Mouse (Mus musculus) left cerebral cortex, adult 8-10 months (tissue): ENCODE measurements around the gene Gm20425. TPM values are rescaled to one million over a fixed set of nuclear protein-coding genes. Genes with fewer than 3 reads are reported as not detected.
A peak's percentile ranks its signal among the peaks of the same experiment; 100 is the strongest.

ENCODE experiments used
- DNase-seq, 2 experiments: peaks; one replicate each; pipeline ENCODE4 v3.0.0; 2022; ENCODE audit warnings: low spot score in 2 of 2
- total RNA-seq, 4 experiments: library from RNA; stranded (reverse); gene quantifications; 2 replicates each; pipeline ENCODE4 v1.2.4; 2022

Gm20425 gene
- total RNA-seq, result 10 to 100 TPM in 3 of 4 experiments, 1 to 10 TPM in 1; 8.8 to 15.2 (median 12.5) TPM

DNA sequence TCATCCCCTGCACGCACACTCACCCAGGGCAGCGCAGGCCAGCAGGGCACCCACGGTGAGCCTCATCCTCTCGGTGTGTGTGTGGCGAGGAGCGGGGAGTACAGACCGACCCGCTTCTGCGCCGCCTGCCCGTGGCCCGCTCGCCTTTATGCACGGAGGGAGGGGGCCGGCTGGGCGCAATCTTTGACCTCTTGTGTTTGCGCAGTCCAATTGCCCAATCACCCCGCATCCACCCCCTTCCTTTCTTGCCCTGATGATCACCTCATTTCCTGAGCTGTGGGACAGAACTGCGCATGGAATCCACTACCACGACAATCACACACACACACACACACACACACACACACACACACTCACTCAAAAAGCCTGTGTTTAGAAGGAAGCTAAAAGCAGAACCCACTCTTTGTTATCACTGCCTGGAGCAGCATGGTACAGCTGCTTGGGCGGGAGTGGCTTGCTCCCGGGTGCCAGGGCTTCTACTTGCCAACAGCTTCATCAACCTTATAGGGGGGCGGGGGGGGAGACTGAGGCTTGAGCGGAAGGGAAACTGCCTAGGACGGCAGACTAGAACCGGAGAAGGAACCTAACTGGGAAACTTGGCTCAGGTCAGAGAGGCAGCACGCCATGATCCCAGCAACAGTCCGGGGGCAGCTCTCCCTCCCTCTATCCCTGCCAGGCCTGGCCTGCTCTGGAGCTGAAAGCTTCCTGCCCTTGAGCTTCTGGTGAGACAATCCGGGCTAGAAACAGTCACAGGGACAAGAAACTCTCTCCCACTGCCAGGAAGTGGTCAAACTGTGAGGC, at the start of gene Gm20425, which contains the start of gene Trf:
Gene Gm20425, minus strand, starts transcription at position 157 of the 801 bp plus-strand sequence.
Gene Trf, minus strand, starts transcription at position 294 of the 801 bp plus-strand sequence.
- DNase-seq, result peak; percentile 31 to 77

DNA sequence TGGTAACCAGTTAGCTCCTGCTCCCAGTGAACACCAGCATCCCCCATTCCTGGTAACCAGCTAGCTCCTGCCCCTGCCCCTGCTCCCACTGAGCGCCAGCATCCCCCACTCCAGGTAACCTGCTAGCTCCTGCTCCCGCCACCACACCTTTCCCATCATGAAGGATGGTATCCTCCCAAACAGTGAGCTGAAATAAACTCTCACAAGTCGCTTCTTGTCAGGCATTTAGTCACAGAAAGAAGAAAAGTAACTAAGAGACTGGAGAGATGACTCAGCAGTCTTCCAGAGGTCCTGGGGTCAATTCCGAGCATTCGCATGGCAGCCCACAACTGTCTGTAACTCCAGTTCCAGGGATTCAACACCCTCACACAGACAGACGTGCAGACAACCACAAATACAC, 46.8 kb upstream of the Gm20425 start:
- DNase-seq, result no peak

DNA sequence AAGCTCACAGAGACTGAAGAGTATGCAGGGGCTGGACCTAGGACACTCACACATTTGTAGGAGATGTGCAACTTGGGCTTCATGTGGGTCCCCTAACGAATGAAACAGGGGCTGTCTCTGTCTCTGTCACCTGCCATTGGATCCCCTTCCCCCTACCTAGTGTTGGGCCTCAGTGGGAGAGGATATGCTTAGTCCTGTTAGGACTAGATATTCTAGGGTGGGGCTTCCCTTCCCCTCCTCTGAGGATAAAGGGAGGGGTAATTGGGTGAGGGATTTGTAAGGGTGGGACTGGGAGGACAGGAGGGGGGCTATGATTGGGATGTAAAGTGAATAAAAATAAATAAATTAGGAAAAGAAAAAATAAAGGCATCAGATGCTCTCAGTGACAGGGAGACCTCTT, 45.6 kb upstream of the Gm20425 start:
- DNase-seq, result no peak

GRCm38 (mm10) chr9:103274819-103275218, 44.7 kb upstream of the Gm20425 start:
- DNase-seq, result no peak

DNA sequence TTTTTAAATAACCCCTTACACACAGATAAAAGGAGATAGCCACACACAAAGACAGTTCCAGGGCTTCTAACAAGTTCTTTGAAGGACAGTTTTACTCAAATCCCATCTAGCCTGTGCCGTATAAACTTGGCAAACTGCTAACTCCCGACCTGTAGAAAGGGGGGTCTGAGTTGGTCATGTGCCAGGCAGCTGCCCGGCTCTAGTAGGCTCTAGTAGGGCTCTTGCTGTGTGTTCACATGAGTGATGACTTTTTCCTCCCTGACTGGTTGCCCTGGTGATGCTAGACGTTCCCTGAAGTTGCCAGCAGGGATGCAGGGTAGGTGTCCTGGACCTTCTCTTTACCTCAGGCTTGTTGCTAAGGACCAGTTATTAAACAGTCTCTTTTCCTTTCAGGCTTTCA, 41.0 kb upstream of the Gm20425 start:
- DNase-seq, result no peak

DNA sequence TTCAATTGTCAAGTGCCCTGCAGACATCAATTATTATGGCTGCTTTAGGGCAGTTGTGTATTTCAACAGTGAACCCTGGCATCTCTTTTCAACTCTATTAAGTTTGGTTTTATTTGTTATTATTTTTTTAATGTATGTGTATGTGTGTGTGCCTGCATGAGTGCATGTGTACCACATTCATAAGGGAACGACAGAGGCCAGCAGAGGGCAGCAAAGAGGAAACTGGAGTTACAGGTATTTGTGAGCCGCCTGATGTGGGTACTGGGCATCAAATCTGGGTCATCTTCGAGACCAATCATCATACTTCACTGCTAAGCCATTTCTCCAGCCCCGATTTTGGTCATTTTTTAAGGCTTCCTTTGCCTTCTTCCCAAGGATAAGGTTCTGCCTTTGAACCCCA, 35.7 kb upstream of the Gm20425 start:
- DNase-seq, result no peak

GRCm38 (mm10) chr9:103252906-103253305, 22.8 kb upstream of the Gm20425 start:
- DNase-seq, result no peak

- DNase-seq, result no peak
Measured at GRCm38 (mm10) chr9:103248618-103249017, 18.5 kb upstream of the Gm20425 start.

DNA sequence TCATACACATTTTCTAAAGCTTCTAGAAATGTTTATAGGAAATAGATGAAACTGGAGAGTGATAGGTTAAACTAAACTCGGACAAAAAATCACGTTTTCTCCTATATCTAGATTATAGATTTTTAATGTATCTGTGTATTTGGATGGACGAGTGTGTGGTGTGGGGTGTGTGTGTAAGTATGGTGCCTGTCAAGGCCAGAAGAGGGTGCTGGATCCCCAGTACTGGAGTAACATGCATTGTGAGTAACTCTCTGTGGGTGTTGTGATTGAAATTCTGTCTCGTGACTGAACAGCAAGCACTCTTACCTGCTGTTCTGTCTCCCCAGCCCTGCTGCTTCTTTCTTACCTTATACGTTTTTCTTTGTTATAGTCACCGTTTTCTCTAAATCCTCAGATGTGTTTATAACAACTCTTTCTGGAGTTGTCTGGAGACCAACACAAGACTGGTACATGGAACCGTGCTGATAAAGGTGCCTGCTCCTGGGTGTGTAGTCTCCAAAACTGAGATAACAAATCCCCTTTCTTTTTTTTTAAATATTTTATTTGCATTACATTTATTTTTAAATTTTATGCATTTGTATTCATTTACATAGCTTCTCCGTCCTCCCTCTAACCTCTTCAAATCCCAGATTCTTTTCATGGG, 16.5 kb upstream of the Gm20425 start:
- no peak for DNase-seq

DNA sequence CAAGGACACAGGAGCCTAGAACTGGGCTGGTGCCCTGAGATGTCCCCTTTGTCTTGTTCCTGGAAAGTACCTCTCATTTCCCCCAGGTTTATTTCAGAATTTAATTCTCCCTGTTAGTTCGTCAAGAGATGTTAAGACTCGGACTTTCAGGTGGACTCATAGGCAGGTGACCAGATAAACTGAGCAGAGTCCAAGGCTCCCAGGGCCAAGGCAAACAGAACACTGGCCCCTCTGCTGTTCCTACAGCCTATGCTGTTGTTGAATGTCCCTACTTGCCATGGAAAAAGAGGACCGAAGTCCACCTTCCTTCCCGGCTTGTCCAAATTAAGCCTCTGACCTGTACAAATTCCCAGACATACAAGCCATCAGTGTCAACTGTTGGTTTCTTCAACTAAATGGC, 13.5 kb upstream of the Gm20425 start:
- DNase-seq, result no peak

DNA sequence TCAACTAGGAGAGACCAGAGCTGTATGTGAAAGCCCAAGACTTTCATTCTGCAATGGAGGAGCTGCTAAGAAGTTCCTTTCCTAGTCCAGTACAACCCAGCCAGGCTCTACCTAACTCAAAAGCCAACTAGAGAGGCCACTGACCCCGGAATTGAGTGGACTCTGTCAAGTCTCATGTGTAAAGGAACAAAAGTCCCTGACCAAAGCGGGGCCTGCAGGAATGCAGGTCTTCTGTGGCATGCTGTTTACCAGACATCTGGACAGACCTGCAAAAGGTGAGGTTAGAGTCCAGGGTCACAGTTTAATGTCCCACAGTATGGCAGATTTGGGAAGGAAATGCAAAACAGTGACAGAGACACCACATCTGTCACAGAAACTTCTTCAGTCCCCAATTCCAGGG, 11.1 kb upstream of the Gm20425 start:
- DNase-seq, result no peak

DNA sequence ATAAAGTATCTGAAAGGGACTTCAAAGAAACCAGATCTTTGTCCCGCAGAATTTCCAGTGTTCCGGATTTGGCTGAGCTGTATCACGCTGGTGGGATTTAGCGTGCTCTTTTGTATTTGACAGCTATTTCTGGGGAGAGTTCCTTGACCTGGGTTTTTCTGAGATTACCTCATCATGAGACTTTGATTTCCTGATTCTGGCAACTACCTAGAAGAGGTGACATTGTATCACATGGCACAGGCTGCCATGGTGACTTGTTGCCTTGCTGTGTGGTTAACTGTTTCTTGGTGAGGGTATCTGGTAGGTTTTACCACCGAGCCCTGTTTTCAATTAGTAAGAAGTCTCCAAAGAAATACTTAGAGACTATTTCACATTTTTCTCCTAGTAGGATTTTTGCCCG, 9.4 kb upstream of the Gm20425 start:
- DNase-seq, result no peak

- DNase-seq, result no peak
Measured at GRCm38 (mm10) chr9:103234565-103235165, 4.6 kb upstream of the Gm20425 start.

DNA sequence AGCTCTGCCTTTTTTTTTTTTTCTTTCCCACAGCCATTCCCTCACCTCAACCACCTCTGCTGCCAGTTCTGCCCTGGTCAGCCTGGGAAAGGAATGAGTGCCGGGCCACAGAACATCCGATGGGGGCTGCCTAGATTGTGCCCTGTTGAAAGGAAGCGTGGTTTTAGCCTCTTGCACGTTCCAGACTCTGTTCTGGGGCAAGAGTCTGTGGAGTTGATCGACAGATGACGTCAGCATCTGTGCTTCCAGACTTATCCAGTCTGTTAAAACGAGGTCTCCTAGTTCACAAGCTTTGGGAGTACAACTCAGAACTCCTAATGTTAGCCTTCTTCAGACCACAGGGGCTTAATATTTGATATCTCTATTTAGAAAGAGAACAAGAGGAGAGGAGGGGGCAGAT, 4.0 kb upstream of the Gm20425 start:
- no peak for DNase-seq

DNA sequence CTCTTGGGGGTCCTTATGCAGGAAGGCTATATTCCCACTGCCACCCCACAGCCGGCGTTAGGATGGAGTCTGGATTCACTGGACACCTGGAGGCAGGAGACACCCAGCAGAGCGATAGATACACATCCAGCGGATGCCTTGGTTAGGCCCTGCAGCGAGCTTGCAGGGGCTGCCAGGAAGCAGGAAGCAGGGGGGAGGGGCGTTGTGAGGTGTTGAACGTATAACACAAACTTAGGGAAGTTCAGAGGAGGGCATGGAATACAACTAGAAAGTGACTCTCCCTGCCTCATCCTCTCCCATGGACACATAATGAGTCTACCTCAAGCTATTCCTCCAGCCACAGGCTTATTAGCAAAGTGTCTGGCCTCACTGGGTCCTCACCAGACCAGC, 2.9 kb upstream of the Gm20425 start:
- DNase-seq, result no peak

- no peak for DNase-seq
Measured at GRCm38 (mm10) chr9:103232232-103233005, 2.3 kb upstream of the Gm20425 start.

GRCm38 (mm10) chr9:103229037-103229867, 855 bp downstream of the Gm20425 start:
- DNase-seq, result no peak

- DNase-seq, result no peak
Measured at GRCm38 (mm10) chr9:103228370-103229003, 1.6 kb downstream of the Gm20425 start.

DNA sequence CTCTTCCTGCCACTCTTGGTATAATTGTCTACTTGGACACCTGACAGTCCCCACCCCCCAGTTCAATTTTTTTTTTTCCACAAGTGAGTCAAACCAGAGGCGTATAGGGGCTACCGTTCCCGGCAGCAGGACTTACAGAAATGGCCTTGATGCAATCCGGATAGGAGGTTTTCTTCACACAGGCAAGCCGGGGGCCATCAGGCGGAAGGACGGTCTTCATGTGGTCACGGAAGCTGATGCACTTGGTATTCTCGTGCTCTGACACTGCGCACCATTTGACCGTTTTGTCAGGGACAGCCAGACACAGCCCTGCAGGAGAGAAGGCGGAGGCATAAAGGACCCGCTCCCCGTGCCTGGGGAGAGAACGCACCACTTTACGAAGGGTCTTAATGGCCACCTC, 2.3 kb downstream of the Gm20425 start:
- DNase-seq, result no peak

- no peak for DNase-seq
Measured at GRCm38 (mm10) chr9:103226806-103227205, 3.3 kb downstream of the Gm20425 start.
